Mouse (Mus musculus): ENCODE data around the gene Ckap2l. TPM values are rescaled to one million over a fixed set of nuclear protein-coding genes. Genes with fewer than 3 reads are reported as not detected.
A peak's percentile ranks its signal among the peaks of the same experiment; 100 is the strongest.

Ckap2l gene
- polyA plus RNA-seq (2015; fragmentation: Nextera tagmentation; extraction: Ambion mirVana), result 51.3 and 53.4 TPM in 2 replicates

GRCm38 (mm10) chr2:129296671-129297588 lies at the start of gene Ckap2l:
Gene Ckap2l (minus strand): TSS chr2:129297212.
- H3K36me3 ChIP-seq, result peaks cover 10% of the 10 kb centered on the region
- no peaks in the 10 kb centered on the region for H3K9me3 ChIP-seq
- peak within 1 kb of the TSS; percentile 89 for H3K9ac ChIP-seq
- H3K27me3 ChIP-seq, result no peaks in the 10 kb centered on the region
- H3K4me2 ChIP-seq, result peak within 1 kb of the TSS; percentile 76
- H3K27ac ChIP-seq, result peak within 1 kb of the TSS; percentile 90
- peak within 1 kb of the TSS; percentile 90 for H3K4me3 ChIP-seq
- peaks cover 19% of the 10 kb centered on the region for H3K4me1 ChIP-seq
- under 1% methylated on average over 50 of the region's 50 CpGs for WGBS
- peak; percentile 99 for ATAC-seq (ENCODE audit: insufficient number of reproducible peaks, insufficient read depth, low FRiP score, low TSS enrichment, low read depth)

- Histone ChIP-seq H3K4me3 (no peak overlapping the region), H3K9me3 (peaks cover under 1% of the 10 kb centered on the region; the same call in 1 of the 2 replicates), H3K36me3 (no peaks in the 10 kb centered on the region), H3K9ac (no peak overlapping the region), H3K4me2 (no peak overlapping the region), H3K27me3 (no peaks in the 10 kb centered on the region), H3K27ac (no peak overlapping the region), H3K4me1 (peaks cover 3% of the 10 kb centered on the region; the same call in 1 of the 2 replicates)
- no peak for ATAC-seq (ENCODE audit: insufficient number of reproducible peaks, insufficient read depth, low FRiP score, low TSS enrichment, low read depth)
- WGBS, result 69% methylated on average over 6 of the region's 6 CpGs
Measured at GRCm38 (mm10) chr2:129338138-129338621, 41.2 kb upstream of the Ckap2l start.

DNA sequence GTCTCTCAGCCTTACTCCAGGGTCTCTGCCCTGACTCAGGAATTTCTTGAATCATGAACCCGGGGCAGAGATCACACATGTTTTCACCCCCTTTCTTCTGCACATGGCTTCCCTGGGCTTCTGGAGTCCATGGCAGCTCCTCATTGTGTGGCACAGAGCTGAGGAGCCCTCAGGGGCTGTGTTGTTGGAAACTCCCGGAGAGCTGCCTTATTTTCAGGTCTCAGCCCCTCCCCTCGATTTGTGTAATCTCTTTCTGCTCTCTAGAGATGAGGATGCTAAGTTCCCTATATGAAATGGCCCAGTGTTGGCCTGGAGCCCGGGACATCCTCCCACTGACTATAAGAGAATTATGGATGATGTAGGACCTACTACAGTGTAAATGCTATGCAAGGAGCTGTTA lies 36.5 kb upstream of the Ckap2l start:
- WGBS, result 33% methylated on average over 4 of the region's 4 CpGs
- Histone ChIP-seq H3K4me1 (peaks cover 3% of the 10 kb centered on the region; the same call in 1 of the 2 replicates), H3K4me2 (no peak overlapping the region), H3K4me3 (no peak overlapping the region), H3K9ac (no peak overlapping the region), H3K27ac (no peak overlapping the region), H3K9me3 (no peaks in the 10 kb centered on the region), H3K27me3 (no peaks in the 10 kb centered on the region), H3K36me3 (no peaks in the 10 kb centered on the region)
- no peak for ATAC-seq (ENCODE audit: insufficient number of reproducible peaks, insufficient read depth, low FRiP score, low TSS enrichment, low read depth)

DNA sequence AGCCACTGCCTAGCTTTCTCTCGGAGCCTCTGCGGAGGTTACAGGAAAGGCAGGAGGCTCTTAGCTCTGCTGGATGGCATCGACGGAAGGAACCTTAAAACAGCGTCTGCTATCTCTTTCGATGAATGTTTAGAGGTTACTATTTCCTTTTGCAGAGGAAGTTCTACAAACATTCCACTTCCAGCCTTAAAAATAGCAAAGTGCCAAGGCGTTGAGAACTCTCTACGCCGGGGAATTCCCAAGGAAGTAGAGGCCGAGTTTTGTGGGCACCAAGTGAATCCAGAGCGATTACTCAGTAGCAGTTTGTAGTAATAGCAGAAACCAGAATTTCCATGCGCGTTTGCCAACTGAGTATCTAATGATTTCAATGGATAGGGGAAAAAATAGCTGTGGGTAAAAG lies 33.5 kb upstream of the Ckap2l start:
- Histone ChIP-seq H3K4me3 (no peak overlapping the region), H3K27me3 (no peaks in the 10 kb centered on the region), H3K27ac (no peak overlapping the region), H3K4me1 (peaks cover 3% of the 10 kb centered on the region; the same call in 1 of the 2 replicates), H3K4me2 (no peak overlapping the region), H3K36me3 (no peaks in the 10 kb centered on the region), H3K9me3 (no peaks in the 10 kb centered on the region), H3K9ac (no peak overlapping the region)
- ATAC-seq (ENCODE audit: insufficient number of reproducible peaks, insufficient read depth, low FRiP score, low TSS enrichment, low read depth), result no peak
- WGBS, result 87% methylated on average over 13 of the region's 13 CpGs

DNA sequence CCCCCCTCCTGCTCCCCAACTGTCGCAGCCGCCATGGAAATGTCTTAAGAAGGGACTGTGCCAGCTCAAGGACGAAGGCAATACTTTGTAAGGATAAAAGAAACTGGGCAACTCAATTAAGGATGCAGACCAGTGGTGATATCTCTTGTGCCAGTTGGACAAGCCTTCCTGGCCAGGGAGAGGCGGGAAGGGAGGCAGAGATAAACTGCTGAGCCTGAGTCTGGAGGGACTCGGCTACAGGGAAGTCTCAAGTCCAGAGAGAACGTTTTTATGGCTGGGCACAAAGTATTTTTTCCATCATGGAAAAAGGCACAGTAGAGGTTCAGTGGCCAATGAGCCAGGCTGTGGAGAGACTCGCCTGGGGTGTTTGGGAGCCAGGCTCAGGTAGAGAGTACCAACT lies 33.0 kb upstream of the Ckap2l start:
- Histone ChIP-seq H3K9ac (no peak overlapping the region), H3K4me1 (peaks cover 3% of the 10 kb centered on the region; the same call in 1 of the 2 replicates), H3K36me3 (no peaks in the 10 kb centered on the region), H3K4me3 (no peak overlapping the region), H3K27me3 (no peaks in the 10 kb centered on the region), H3K27ac (no peak overlapping the region), H3K4me2 (no peak overlapping the region), H3K9me3 (no peaks in the 10 kb centered on the region)
- ATAC-seq (ENCODE audit: insufficient number of reproducible peaks, insufficient read depth, low FRiP score, low TSS enrichment, low read depth), result no peak
- WGBS, result 66% methylated on average over 7 of the region's 7 CpGs

- no peaks in the 10 kb centered on the region for H3K27me3 ChIP-seq
- ATAC-seq (ENCODE audit: insufficient number of reproducible peaks, insufficient read depth, low FRiP score, low TSS enrichment, low read depth), result no peak
- H3K4me2 ChIP-seq, result no peak overlapping the region
- no peak overlapping the region for H3K9ac ChIP-seq
- H3K4me3 ChIP-seq, result no peak overlapping the region
- WGBS, result 77% methylated on average over 4 of the region's 4 CpGs
- H3K4me1 ChIP-seq, result no peaks in the 10 kb centered on the region
- no peak overlapping the region for H3K27ac ChIP-seq
- H3K36me3 ChIP-seq, result no peaks in the 10 kb centered on the region
- no peaks in the 10 kb centered on the region for H3K9me3 ChIP-seq
Measured at GRCm38 (mm10) chr2:129328238-129328637, 31.2 kb upstream of the Ckap2l start.

- Histone ChIP-seq H3K9me3 (no peaks in the 10 kb centered on the region), H3K4me2 (no peak overlapping the region), H3K36me3 (no peaks in the 10 kb centered on the region), H3K27me3 (no peaks in the 10 kb centered on the region), H3K27ac (no peak overlapping the region), H3K4me3 (no peak overlapping the region), H3K9ac (no peak overlapping the region), H3K4me1 (no peaks in the 10 kb centered on the region)
- whole genome bisulfite sequencing, result 66% methylated on average over 3 of the region's 3 CpGs
- ATAC-seq (ENCODE audit: insufficient number of reproducible peaks, insufficient read depth, low FRiP score, low TSS enrichment, low read depth), result no peak
Measured at GRCm38 (mm10) chr2:129324216-129324615, 27.2 kb upstream of the Ckap2l start.

GRCm38 (mm10) chr2:129322117-129322635 lies 25.2 kb upstream of the Ckap2l start:
- H3K9me3 ChIP-seq, result no peaks in the 10 kb centered on the region
- no peak overlapping the region for H3K9ac ChIP-seq
- H3K4me3 ChIP-seq, result no peak overlapping the region
- H3K27me3 ChIP-seq, result no peaks in the 10 kb centered on the region
- no peak for ATAC-seq (ENCODE audit: insufficient number of reproducible peaks, insufficient read depth, low FRiP score, low TSS enrichment, low read depth)
- no peaks in the 10 kb centered on the region for H3K4me1 ChIP-seq
- H3K36me3 ChIP-seq, result no peaks in the 10 kb centered on the region
- WGBS, result 62% methylated on average over 1 of the region's 1 CpGs
- no peak overlapping the region for H3K27ac ChIP-seq
- H3K4me2 ChIP-seq, result no peak overlapping the region

DNA sequence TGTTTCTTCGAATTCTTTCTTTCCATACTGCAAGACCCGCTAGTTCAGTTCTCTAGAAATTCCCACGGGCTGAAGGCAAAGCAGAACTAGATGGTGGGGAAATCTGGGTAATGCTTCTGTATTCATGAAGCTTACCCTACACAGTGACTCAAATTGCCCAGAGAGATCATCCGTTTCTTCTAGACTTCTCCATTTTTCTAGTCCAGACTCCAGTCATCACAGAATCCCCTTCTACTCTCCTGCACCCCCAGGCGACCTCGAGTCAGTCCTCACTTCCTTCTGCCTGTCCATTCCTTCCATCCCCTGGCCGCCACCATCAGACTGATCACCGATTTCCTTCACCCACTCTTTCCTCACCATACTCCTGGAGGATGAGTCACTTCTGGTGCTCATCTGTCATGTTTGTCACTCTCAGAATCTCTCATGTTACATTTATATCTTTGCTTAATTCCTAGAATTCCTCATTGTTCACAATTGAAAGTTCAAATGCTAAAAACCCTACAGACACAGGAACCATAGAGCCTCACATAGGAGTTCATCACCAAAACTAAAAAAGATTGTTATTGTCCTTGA lies 23.1 kb upstream of the Ckap2l start:
- Histone ChIP-seq H3K4me1 (no peaks in the 10 kb centered on the region), H3K9ac (no peak overlapping the region), H3K27me3 (no peaks in the 10 kb centered on the region), H3K9me3 (no peaks in the 10 kb centered on the region), H3K27ac (no peak overlapping the region), H3K4me3 (no peak overlapping the region), H3K4me2 (no peak overlapping the region), H3K36me3 (no peaks in the 10 kb centered on the region)
- ATAC-seq (ENCODE audit: insufficient number of reproducible peaks, insufficient read depth, low FRiP score, low TSS enrichment, low read depth), result no peak
- WGBS, result 75% methylated on average over 8 of the region's 8 CpGs

DNA sequence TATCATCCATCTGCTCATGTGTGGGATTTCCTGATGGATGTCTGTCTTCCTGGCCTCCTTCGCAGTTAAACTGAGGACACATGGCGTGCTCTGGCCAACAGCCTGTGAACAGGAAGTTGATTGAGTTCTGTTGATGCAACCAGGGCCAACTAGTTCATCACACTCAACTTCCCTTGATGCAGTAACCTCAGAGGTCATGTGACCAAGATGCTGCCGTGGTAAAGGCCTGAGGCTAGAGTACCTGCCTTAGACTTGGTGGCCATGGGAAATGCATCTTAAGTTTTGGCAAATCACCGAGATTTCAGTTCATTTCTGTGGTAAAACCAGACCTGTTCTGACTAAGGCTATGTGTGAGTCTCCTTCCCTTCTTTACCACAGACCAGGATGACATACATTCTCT lies 18.8 kb upstream of the Ckap2l start:
- 73% methylated on average over 4 of the region's 4 CpGs for WGBS
- no peak for ATAC-seq (ENCODE audit: insufficient number of reproducible peaks, insufficient read depth, low FRiP score, low TSS enrichment, low read depth)
- Histone ChIP-seq H3K4me3 (no peak overlapping the region), H3K4me2 (no peak overlapping the region), H3K36me3 (no peaks in the 10 kb centered on the region), H3K4me1 (no peaks in the 10 kb centered on the region), H3K27me3 (no peaks in the 10 kb centered on the region), H3K27ac (no peak overlapping the region), H3K9me3 (no peaks in the 10 kb centered on the region), H3K9ac (no peak overlapping the region)

- no peaks in the 10 kb centered on the region for H3K36me3 ChIP-seq
- no peak overlapping the region for H3K4me3 ChIP-seq
- 76% methylated on average over 6 of the region's 6 CpGs for whole genome bisulfite sequencing
- no peak overlapping the region for H3K27ac ChIP-seq
- ATAC-seq (ENCODE audit: insufficient number of reproducible peaks, insufficient read depth, low FRiP score, low TSS enrichment, low read depth), result no peak
- H3K27me3 ChIP-seq, result no peaks in the 10 kb centered on the region
- H3K4me1 ChIP-seq, result no peaks in the 10 kb centered on the region
- no peak overlapping the region for H3K9ac ChIP-seq
- no peaks in the 10 kb centered on the region for H3K9me3 ChIP-seq
- no peak overlapping the region for H3K4me2 ChIP-seq
Measured at GRCm38 (mm10) chr2:129314880-129315279, 17.9 kb upstream of the Ckap2l start.
